ENCODE assay signal across 8 mouse cellular contexts in the genomic region with DNA sequence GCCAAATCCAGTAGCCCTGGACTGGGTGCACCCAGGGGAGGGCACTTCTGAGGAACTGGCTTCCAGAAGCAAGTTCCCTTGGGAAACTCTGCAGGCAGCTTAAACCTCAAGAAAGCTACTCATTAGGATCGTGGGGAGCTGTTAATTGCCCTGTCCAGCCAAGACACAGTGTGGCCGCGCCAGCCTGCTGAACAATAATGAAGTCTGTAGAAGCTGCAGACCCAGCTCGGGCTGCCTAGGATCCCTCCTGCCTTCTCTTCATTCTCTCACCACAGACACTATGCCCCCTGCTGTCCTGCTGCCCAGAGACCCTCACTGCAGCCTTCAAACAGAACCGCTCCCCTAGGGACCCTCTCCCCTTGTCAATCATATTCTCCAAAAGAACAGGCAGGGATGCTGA. TPM values are rescaled to one million over a fixed set of nuclear protein-coding genes. Genes with fewer than 3 reads are reported as not detected.
DNase-seq lines count a peak whose midpoint lies in the region; ATAC-seq and TF ChIP-seq lines count a peak whose summit lies in the region.
"Had no signal": no experiment of that assay in that cellular context is flagged by ENCODE, and none has a peak within 500 bp of the region (broad histone marks: within the 10 kb centered on the region; RNA-seq: fewer than 3 reads in every experiment).

No protein-coding gene starts in this region.

- no peak for TF ChIP-seq CTCF in stomach, postnatal 0 days (IDR thresholded peaks at IDR 0.05; ENCODE audit: low read depth)

- H3K9me3 ChIP-seq in stomach, embryonic 15.5 days: no peaks in the 10 kb centered on the region
- no peaks in the 10 kb centered on the region for H3K9me3 ChIP-seq in stomach, postnatal 0 days (ENCODE audit: control insufficient read depth, low read length)
- no peaks in the 10 kb centered on the region for H3K9me3 ChIP-seq in midbrain, embryonic 11.5 days (ENCODE audit: control insufficient read depth, low read length)

- peaks cover 6% of the 10 kb centered on the region; the same call in 1 of the 2 replicates for H3K4me1 ChIP-seq in stomach, embryonic 15.5 days
- no peaks in the 10 kb centered on the region for H3K4me1 ChIP-seq in stomach, postnatal 0 days (replicated peaks; ENCODE audit: control insufficient read depth, insufficient read depth)
- peaks cover 9% of the 10 kb centered on the region for H3K4me1 ChIP-seq in midbrain, embryonic 11.5 days (ENCODE audit: control insufficient read depth, insufficient read depth, low read length)

- no peak overlapping the region for H3K4me3 ChIP-seq in stomach, embryonic 15.5 days (replicated peaks)
- no peak overlapping the region for H3K4me3 ChIP-seq in stomach, postnatal 0 days (ENCODE audit: low read depth, low read length)
- no peak overlapping the region for H3K4me3 ChIP-seq in midbrain, embryonic 11.5 days (ENCODE audit: low read depth, low read length)

- H3K4me2 ChIP-seq in stomach, embryonic 15.5 days: peak overlapping the region; percentile 37; the same call in 1 of the 2 replicates
- H3K4me2 ChIP-seq in stomach, postnatal 0 days (replicated peaks; ENCODE audit: low read depth): no peak overlapping the region
- peak overlapping the region; percentile 41; the same call in 1 of the 2 replicates for H3K4me2 ChIP-seq in midbrain, embryonic 11.5 days

- DNase-seq in stomach, postnatal 0 days (ENCODE audit: low spot score): no peak
- DNase-seq in frontal cortex, postnatal 36 days (ENCODE audit: low spot score in 2 of 2): peak; percentile 11 to 45
- DNase-seq in midbrain, embryonic 11.5 days (ENCODE audit: low spot score, missing footprints): peak; percentile 90
- DNase-seq in yolk sac, embryonic 10.5 days (ENCODE audit: low spot score): no peak
- no peak for DNase-seq in urinary bladder, postnatal 4 days (ENCODE audit: low spot score in 2 of 2)
- DNase-seq in gastrocnemius, postnatal 10 days: no peak
- DNase-seq: kidney, adult 2 months had no signal

- H3K36me3 ChIP-seq in stomach, embryonic 15.5 days: no peaks in the 10 kb centered on the region
- H3K36me3 ChIP-seq in stomach, postnatal 0 days (ENCODE audit: control insufficient read depth, insufficient read depth, low read length): no peaks in the 10 kb centered on the region
- no peaks in the 10 kb centered on the region for H3K36me3 ChIP-seq in midbrain, embryonic 11.5 days (ENCODE audit: control insufficient read depth, insufficient read depth, low read length)

- no peak overlapping the region for H3K9ac ChIP-seq in stomach, embryonic 15.5 days
- no peak overlapping the region for H3K9ac ChIP-seq in stomach, postnatal 0 days (ENCODE audit: low read length)
- H3K9ac ChIP-seq in midbrain, embryonic 11.5 days (ENCODE audit: low read length): no peak overlapping the region

- no peak for ATAC-seq in stomach, embryonic 15.5 days (ENCODE audit: insufficient read depth, low FRiP score, low read depth)
- no peak for ATAC-seq in stomach, postnatal 0 days (ENCODE audit: low FRiP score, low TSS enrichment)
- peak; percentile 77 for ATAC-seq in midbrain, embryonic 11.5 days (ENCODE audit: low FRiP score)

- no peaks in the 10 kb centered on the region for H3K27me3 ChIP-seq in stomach, embryonic 15.5 days (replicated peaks)
- no peaks in the 10 kb centered on the region for H3K27me3 ChIP-seq in stomach, postnatal 0 days (ENCODE audit: control insufficient read depth, insufficient read depth, low read length)
- no peaks in the 10 kb centered on the region for H3K27me3 ChIP-seq in midbrain, embryonic 11.5 days (ENCODE audit: control insufficient read depth, insufficient read depth, low read length)

- TF ChIP-seq EP300 in stomach, postnatal 0 days (optimal IDR thresholded peaks at IDR 0.05): no peak

- 24% methylated on average over 5 of the region's 5 CpGs for WGBS in stomach, embryonic 15.5 days
- WGBS in stomach, postnatal 0 days: 31% methylated on average over 5 of the region's 5 CpGs
- WGBS in midbrain, embryonic 11.5 days: 2% methylated on average over 5 of the region's 5 CpGs

- no peak overlapping the region for H3K27ac ChIP-seq in stomach, embryonic 15.5 days
- no peak overlapping the region for H3K27ac ChIP-seq in stomach, postnatal 0 days (replicated peaks)
- no peak overlapping the region for H3K27ac ChIP-seq in midbrain, embryonic 11.5 days (ENCODE audit: low read depth, low read length)

RNA-seq across cellular contexts. Expression of a gene that starts 42.8 kb away (rescaled TPM):
- 10.6 and 11.6 TPM in 2 replicates for polyA plus RNA-seq in stomach, embryonic 15.5 days (2015; fragmentation: Nextera tagmentation; extraction: Ambion mirVana)
- 4.4 and 4.8 TPM in 2 replicates for polyA plus RNA-seq in stomach, postnatal 0 days (2015; fragmentation: Nextera tagmentation; extraction: Ambion mirVana)
- 12.9 and 13.4 TPM in 2 replicates for polyA plus RNA-seq in midbrain, embryonic 11.5 days (2014; fragmentation: Nextera tagmentation; extraction: Ambion mirVana)
- total RNA-seq in gastrocnemius, postnatal 10 days (2021): 10 to 100 TPM; 15.1 to 19.2 TPM

Comparison
In these comparisons a context has a peak if more than half of its experiments do, and no peak if none do; other contexts are left out.
1. DNase-seq: peak in frontal cortex, postnatal 36 days (2 of 2) and midbrain, embryonic 11.5 days (single experiment); none in stomach, postnatal 0 days (single experiment), yolk sac, embryonic 10.5 days (single experiment), urinary bladder, postnatal 4 days (0 of 2) and gastrocnemius, postnatal 10 days (single experiment).